Mouse (Mus musculus) intestine, embryonic 14.5 days (tissue): Measurements from ENCODE around the gene Use1. TPM values are rescaled to one million over a fixed set of nuclear protein-coding genes. Genes with fewer than 3 reads are reported as not detected.

Source experiments
- ATAC-seq: fragments of 200-750 bp; cut with Nextera tagmentation; replicated peaks from 2 replicates; pipeline ENCODE4 v1.8.0; 2017; ENCODE audit warnings: low read depth, moderate number of reproducible peaks, moderate TSS enrichment, moderate library complexity; ENCODE audit not compliant: low FRiP score, low TSS enrichment
- DNase-seq: peaks from one replicate; pipeline ENCODE4 v3.0.0-alpha.2; 2018; ENCODE audit warnings: low spot score
- H3K27ac ChIP-seq: fragments of 300-500 bp; sonication (generic); 2 replicates; pipeline ENCODE4 v1.5.1; 2014; ENCODE audit warnings: low read depth, mild to moderate bottlenecking, control low read depth
- H3K27me3 ChIP-seq: fragments of 300-500 bp; sonication (generic); replicated peaks from 2 replicates; pipeline ENCODE4 v1.6.1; 2014; ENCODE audit warnings: low read length, control low read depth; ENCODE audit not compliant: control insufficient read depth, insufficient read depth
- H3K36me3 ChIP-seq: fragments of 300-500 bp; sonication (generic); 2 replicates; pipeline ENCODE4 v1.6.1; 2014; ENCODE audit warnings: low read length, control low read depth; ENCODE audit not compliant: control insufficient read depth, insufficient read depth
- H3K4me1 ChIP-seq: fragments of 300-500 bp; sonication (generic); replicated peaks from 2 replicates; pipeline ENCODE4 v1.6.1; 2014; ENCODE audit warnings: low read length, control low read depth, mixed read lengths; ENCODE audit not compliant: control insufficient read depth, insufficient read depth
- H3K4me2 ChIP-seq: fragments of 300-500 bp; sonication (generic); 2 replicates; pipeline ENCODE4 v1.6.1; 2014; ENCODE audit warnings: low read length
- H3K4me3 ChIP-seq: fragments of 300-500 bp; sonication (generic); 2 replicates; pipeline ENCODE4 v1.5.1; 2014; ENCODE audit warnings: low read depth, low read length, control low read depth, mixed read lengths
- H3K9ac ChIP-seq: fragments of 300-500 bp; sonication (generic); 2 replicates; pipeline ENCODE4 v1.6.1; 2014; ENCODE audit warnings: mild to moderate bottlenecking, low read length
- H3K9me3 ChIP-seq: fragments of 300-500 bp; sonication (generic); 2 replicates; pipeline ENCODE4 v1.6.1; 2016; ENCODE audit warnings: low read length, control low read depth; ENCODE audit not compliant: control insufficient read depth
- WGBS: fragments of 180-500 bp; shearing (Covaris S2); extraction: QIAGEN DNeasy Blood & Tissue Kit; methylation state at CpG from one replicate; pipeline ENCODE4 v1.1.7; 2014; 5-methylcytosine and 5-hydroxymethylcytosine counted together
- polyA plus RNA-seq: library from polyadenylated mRNA; unstranded; fragments of >200 nt; fragmentation: Nextera tagmentation; extraction: Ambion mirVana; gene quantifications from 2 replicates; pipeline ENCODE4 v1.2.1, GENCODE M21; 2014

Gene Use1
- polyA plus RNA-seq, 1 experiment from 2014 or later = 110 TPM

DNA sequence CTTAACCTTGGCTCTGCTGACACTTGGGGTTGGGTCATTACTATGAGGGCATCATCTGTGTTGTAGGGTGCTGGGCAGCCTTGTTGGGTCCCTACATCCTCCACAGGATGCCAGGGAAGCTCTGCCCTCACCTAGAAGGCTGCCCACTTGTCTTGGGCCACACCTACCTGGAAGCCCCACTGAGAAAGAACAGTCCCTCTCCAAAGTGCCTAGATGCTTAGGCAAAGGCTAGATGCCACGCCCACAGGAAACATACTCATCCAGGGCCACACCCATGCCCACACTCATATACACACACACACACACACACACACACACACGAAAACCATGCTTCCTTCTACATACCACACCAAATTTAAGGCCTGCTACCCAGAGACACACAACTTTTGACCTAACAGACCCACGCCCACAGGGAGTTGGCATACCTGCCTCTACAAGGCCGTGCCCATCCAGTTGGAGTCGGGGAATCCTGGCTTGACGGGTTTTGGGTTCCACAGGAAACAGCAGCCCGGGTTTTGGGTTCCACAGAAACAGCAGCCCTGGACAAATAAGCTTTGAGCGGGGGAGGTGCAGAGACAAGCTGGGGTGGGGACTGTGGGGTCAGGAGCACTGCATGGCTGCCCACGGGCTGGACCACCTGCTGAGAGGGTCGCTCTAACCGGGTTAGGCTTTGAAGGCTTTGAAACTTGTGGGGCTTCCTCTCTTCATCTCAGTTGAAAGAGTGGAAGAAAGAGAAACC is 45.1 kb downstream of the Use1 start:
- ATAC-seq (no peak), DNase-seq (no peak)
- no peak overlapping the region for H3K27ac ChIP-seq
- no peak overlapping the region for H3K4me2 ChIP-seq
- no peaks in the 10 kb centered on the region; the same call in 1 of the 2 replicates for H3K4me1 ChIP-seq
- H3K4me3 ChIP-seq = no peak overlapping the region
- H3K36me3 ChIP-seq = peaks cover 27% of the 10 kb centered on the region
- WGBS = 51% methylated on average over 11 of the region's 11 CpGs
- no peak overlapping the region for H3K9ac ChIP-seq
- H3K27me3 ChIP-seq = no peaks in the 10 kb centered on the region
- H3K9me3 ChIP-seq = no peaks in the 10 kb centered on the region

Other genes starting within 250 kb of the Use1 start
- 21.6 and 25.3 TPM in 2 replicates for gene Myo9b, start 94.1 kb upstream of the Use1 start, polyA plus RNA-seq
- 47.9 and 60.1 TPM in 2 replicates for gene Haus8, start 93.9 kb upstream of the Use1 start, polyA plus RNA-seq
- 3.5 and 5.3 TPM in 2 replicates for gene Ocel1, start 4.5 kb downstream of the Use1 start, polyA plus RNA-seq
- 71.8 and 92.8 TPM in 2 replicates for gene Nr2f6, start 15.1 kb downstream of the Use1 start, polyA plus RNA-seq
- gene Ushbp1, start 29.0 kb downstream of the Use1 start, polyA plus RNA-seq = 8.3 and 9.4 TPM in 2 replicates
- 95.1 and 99.9 TPM in 2 replicates for gene Babam1, start 30.0 kb downstream of the Use1 start, polyA plus RNA-seq
- gene Ankle1, start 39.2 kb downstream of the Use1 start, polyA plus RNA-seq = 30.5 and 33.5 TPM in 2 replicates
- gene Abhd8, start 96.8 kb downstream of the Use1 start, polyA plus RNA-seq = 29.4 and 30.8 TPM in 2 replicates
- 183 and 191 TPM in 2 replicates for gene Mrpl34, start 98.1 kb downstream of the Use1 start, polyA plus RNA-seq
- gene Dda1, start 102.4 kb downstream of the Use1 start, polyA plus RNA-seq = 102 TPM in 2 replicates
- gene Ano8, start 119.1 kb downstream of the Use1 start, polyA plus RNA-seq = 1.2 and 1.7 TPM in 2 replicates
- 6.1 and 6.2 TPM in 2 replicates for gene Gtpbp3, start 121.3 kb downstream of the Use1 start, polyA plus RNA-seq
- 59.3 and 63.7 TPM in 2 replicates for gene Plvap, start 144.9 kb downstream of the Use1 start, polyA plus RNA-seq
- gene Ccdc194, start 158.9 kb downstream of the Use1 start, polyA plus RNA-seq = 0.54 and 0.58 TPM in 2 replicates
- gene Bst2, start 170.6 kb downstream of the Use1 start, polyA plus RNA-seq = 11.8 and 14.5 TPM in 2 replicates
- gene Mvb12a, start 176.1 kb downstream of the Use1 start, polyA plus RNA-seq = 102 and 103 TPM in 2 replicates
- gene Tmem221, start 192.0 kb downstream of the Use1 start, polyA plus RNA-seq = 0.83 and 1.6 TPM in 2 replicates
- not detected in 2 replicates for gene Nxnl1, start 199.8 kb downstream of the Use1 start, polyA plus RNA-seq
- gene Slc27a1, start 202.0 kb downstream of the Use1 start, polyA plus RNA-seq = 15.8 and 20.0 TPM in 2 replicates
- 273 and 286 TPM in 2 replicates for gene Pgls, start 225.3 kb downstream of the Use1 start, polyA plus RNA-seq
- 3.1 and 4.9 TPM in 2 replicates for gene Fam129c, start 230.8 kb downstream of the Use1 start, polyA plus RNA-seq
- gene Colgalt1, start 244.2 kb downstream of the Use1 start, polyA plus RNA-seq = 84.4 and 85.3 TPM in 2 replicates